Mouse (Mus musculus): ENCODE data around the gene Inip.
A peak's percentile ranks its signal among the peaks of the same experiment; 100 is the strongest.

DNA sequence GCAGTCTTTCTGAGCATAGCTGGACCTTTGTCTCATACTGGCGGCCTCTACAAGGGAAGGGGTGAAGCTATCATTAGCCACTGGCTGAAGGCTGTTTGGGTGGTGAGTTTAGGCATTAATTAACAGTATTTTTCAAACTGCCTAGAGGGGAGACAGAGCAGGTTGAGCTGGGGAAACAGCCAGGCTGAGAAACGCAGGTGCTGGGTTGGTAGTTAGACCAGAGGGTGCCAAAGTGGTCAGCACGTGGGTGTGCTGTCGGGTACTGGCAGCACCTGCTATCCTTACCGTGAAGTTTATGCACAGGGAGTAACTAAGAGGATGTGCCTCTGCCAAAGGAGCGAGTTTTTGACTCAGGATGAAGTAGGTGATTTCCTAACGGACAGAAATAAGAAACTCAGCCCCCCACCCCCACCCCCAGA, 17.7 kb upstream of the Inip start:
- TF ChIP-seq CTCF (conservative IDR thresholded peaks at IDR 0.05 in 1 of 2, IDR thresholded peaks at IDR 0.05 in 1 of 2; ENCODE audit: low read depth in 2 of 2, low read length in 2 of 2): no peak
- TF ChIP-seq POLR2A (IDR thresholded peaks at IDR 0.05; ENCODE audit: low read depth, low read length): 0 out of 2 replicates have a peak, but pooled peaks have one; percentile 16
- no peak for TF ChIP-seq HCFC1 (IDR thresholded peaks at IDR 0.05; ENCODE audit: low read depth, low read length)
- no peak for TF ChIP-seq USF1 (IDR thresholded peaks at IDR 0.05; ENCODE audit: low read depth, low read length)
- TF ChIP-seq MYC (IDR thresholded peaks at IDR 0.05; ENCODE audit: low read depth, low read length): peak; percentile 64; the same call in 1 of the 2 replicates
- peak; percentile 42; the same call in 1 of the 2 replicates for TF ChIP-seq TCF12 (IDR thresholded peaks at IDR 0.05; ENCODE audit: low read depth, low read length)
- TF ChIP-seq E2F4 (IDR thresholded peaks at IDR 0.05; ENCODE audit: insufficient replicate concordance, low read depth, low read length): no peak
- no peak for TF ChIP-seq ZNF384 (IDR thresholded peaks at IDR 0.05; ENCODE audit: low read depth, low read length)
- no peak for TF ChIP-seq EP300 (IDR thresholded peaks at IDR 0.05; ENCODE audit: low read length)
